Mouse (Mus musculus) midbrain, embryonic 16.5 days (tissue): ENCODE data around the gene Pole. TPM values are rescaled to one million over a fixed set of nuclear protein-coding genes. Genes with fewer than 3 reads are reported as not detected.
A peak's percentile ranks its signal among the peaks of the same experiment; 100 is the strongest.

Experiments
- ATAC-seq: fragments of 200-750 bp; cut with Nextera tagmentation; 2 replicates; pipeline ENCODE4 v1.8.0; 2017; ENCODE audit warnings: moderate TSS enrichment
- H3K27ac ChIP-seq: fragments of 300-500 bp; sonication (generic); 2 replicates; pipeline ENCODE4 v1.5.1; 2014; ENCODE audit warnings: mild to moderate bottlenecking, low read length, mixed read lengths
- H3K27me3 ChIP-seq: fragments of 300-500 bp; sonication (generic); 2 replicates; pipeline ENCODE4 v1.6.1; 2014; ENCODE audit warnings: low read depth, low read length, mixed read lengths; ENCODE audit not compliant: control insufficient read depth, insufficient read depth
- H3K36me3 ChIP-seq: fragments of 300-500 bp; sonication (generic); 2 replicates; pipeline ENCODE4 v1.6.1; 2014; ENCODE audit warnings: mild to moderate bottlenecking, low read length, moderate library complexity, mixed read lengths; ENCODE audit not compliant: control insufficient read depth, insufficient read depth
- H3K4me1 ChIP-seq: fragments of 300-500 bp; sonication (generic); 2 replicates; pipeline ENCODE4 v1.6.1; 2014; ENCODE audit warnings: mild to moderate bottlenecking, low read length, mixed read lengths; ENCODE audit not compliant: control insufficient read depth, insufficient read depth
- H3K4me2 ChIP-seq: fragments of 300-500 bp; sonication (generic); 2 replicates; pipeline ENCODE4 v1.6.1; 2014; ENCODE audit warnings: mild to moderate bottlenecking, low read length, mixed read lengths
- H3K4me3 ChIP-seq: fragments of 300-500 bp; sonication (generic); 2 replicates; pipeline ENCODE4 v1.5.1; 2014; ENCODE audit warnings: low read depth, mild to moderate bottlenecking, low read length, moderate library complexity, mixed read lengths
- H3K9ac ChIP-seq: fragments of 300-500 bp; sonication (generic); 2 replicates; pipeline ENCODE4 v1.6.1; 2014; ENCODE audit warnings: low read depth, low read length, mixed read lengths
- H3K9me3 ChIP-seq: fragments of 300-500 bp; sonication (generic); replicated peaks from 2 replicates; pipeline ENCODE4 v1.6.1; 2014; ENCODE audit warnings: mild to moderate bottlenecking, low read length, mixed read lengths; ENCODE audit not compliant: control insufficient read depth, poor library complexity, severe bottlenecking
- WGBS: fragments of 180-500 bp; shearing (Covaris S2); extraction: QIAGEN DNeasy Blood & Tissue Kit; methylation state at CpG from one replicate; pipeline ENCODE4 v1.1.7; 2014; 5-methylcytosine and 5-hydroxymethylcytosine counted together
- polyA plus RNA-seq: library from polyadenylated mRNA; unstranded; fragments of >200 nt; fragmentation: Nextera tagmentation; extraction: Ambion mirVana; gene quantifications from 2 replicates; pipeline ENCODE4 v1.2.1, GENCODE M21; 2015

The Pole gene
- polyA plus RNA-seq, 1 experiment from 2014 or later, result 5.1 TPM

- WGBS, result 95% methylated on average over 7 of the region's 7 CpGs
- Histone ChIP-seq H3K27ac (no peak overlapping the region), H3K9ac (no peak overlapping the region), H3K4me1 (no peaks in the 10 kb centered on the region), H3K4me2 (no peak overlapping the region), H3K27me3 (no peaks in the 10 kb centered on the region), H3K4me3 (no peak overlapping the region), H3K36me3 (no peaks in the 10 kb centered on the region), H3K9me3 (no peaks in the 10 kb centered on the region)
- no peak for ATAC-seq
These were observed 22.8 kb downstream of the Pole start for GRCm38 (mm10) chr5:110308861-110309260.

DNA sequence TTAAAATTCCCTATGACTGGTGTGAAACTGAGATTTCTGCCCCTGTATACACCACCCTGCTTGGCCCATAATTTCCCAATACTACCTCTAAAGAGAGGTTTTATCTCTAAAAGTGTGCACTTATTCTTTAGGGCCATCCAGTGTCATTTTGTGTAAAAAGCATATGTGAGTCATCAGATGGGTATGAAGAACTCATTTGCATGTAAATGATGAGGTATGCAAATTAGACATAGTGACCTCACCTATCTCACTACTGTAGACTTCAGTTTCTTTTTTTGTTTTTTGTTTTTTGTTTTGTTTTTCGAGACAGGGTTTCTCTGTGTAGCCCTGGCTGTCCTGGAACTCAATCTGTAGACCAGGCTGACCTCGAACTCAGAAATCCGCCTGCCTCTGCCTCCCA, 27.0 kb downstream of the Pole start:
- 91% methylated on average over 3 of the region's 3 CpGs for WGBS
- Histone ChIP-seq H3K27me3 (no peaks in the 10 kb centered on the region), H3K9me3 (no peaks in the 10 kb centered on the region), H3K4me3 (no peak overlapping the region), H3K4me2 (no peak overlapping the region), H3K36me3 (no peaks in the 10 kb centered on the region), H3K4me1 (no peaks in the 10 kb centered on the region), H3K27ac (no peak overlapping the region), H3K9ac (no peak overlapping the region)
- no peak for ATAC-seq

DNA sequence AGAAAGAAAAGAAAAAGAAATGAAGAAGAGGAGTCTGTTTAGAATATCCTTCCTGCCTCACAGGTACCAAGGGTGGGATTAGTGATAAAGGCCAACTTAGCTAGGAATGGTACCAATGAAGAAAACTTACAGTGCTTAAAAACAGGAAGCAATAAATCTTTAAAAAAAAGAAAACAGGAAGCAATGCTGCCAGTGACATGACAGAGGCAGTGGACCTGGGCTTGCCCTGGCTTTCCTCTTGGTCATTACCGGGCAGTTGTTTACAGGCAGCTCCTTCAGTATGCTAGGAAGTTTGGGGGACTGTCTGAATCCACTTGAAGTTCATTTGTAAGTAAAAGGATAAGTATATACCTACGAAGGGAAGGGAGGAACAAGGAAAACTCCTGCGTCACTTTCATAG, 44.4 kb downstream of the Pole start:
- H3K4me2 ChIP-seq, result no peak overlapping the region
- H3K27me3 ChIP-seq, result no peaks in the 10 kb centered on the region
- no peak overlapping the region for H3K27ac ChIP-seq
- WGBS, result 91% methylated on average over 3 of the region's 3 CpGs
- H3K4me3 ChIP-seq, result no peak overlapping the region
- no peak for ATAC-seq
- H3K4me1 ChIP-seq, result no peaks in the 10 kb centered on the region
- no peaks in the 10 kb centered on the region for H3K36me3 ChIP-seq
- no peaks in the 10 kb centered on the region for H3K9me3 ChIP-seq
- H3K9ac ChIP-seq, result no peak overlapping the region

DNA sequence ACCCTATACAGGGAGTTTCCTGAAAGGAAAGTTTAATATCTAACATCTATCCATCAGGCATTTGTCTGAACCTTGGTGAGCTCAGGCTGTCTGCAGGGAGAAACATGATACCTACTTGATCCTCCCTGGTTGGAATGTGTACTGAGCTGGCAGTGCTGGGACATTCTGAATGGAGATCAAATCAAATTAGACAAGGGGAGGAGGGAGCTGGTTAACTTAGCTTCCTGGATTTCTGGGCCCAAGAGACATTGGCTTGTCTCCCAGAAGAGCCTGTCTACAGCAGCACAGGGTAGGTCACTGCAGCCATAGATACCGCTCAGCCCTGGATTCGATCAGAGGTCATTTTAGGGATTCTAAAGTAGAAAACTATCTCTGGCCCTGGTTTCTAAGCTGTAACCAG, 52.7 kb downstream of the Pole start:
- peaks cover 8% of the 10 kb centered on the region; the same call in 1 of the 2 replicates for H3K4me1 ChIP-seq
- 100% methylated on average over 2 of the region's 2 CpGs for WGBS
- H3K27me3 ChIP-seq, result no peaks in the 10 kb centered on the region
- ATAC-seq, result no peak
- H3K9ac ChIP-seq, result no peak overlapping the region
- H3K4me2 ChIP-seq, result no peak overlapping the region
- H3K9me3 ChIP-seq, result no peaks in the 10 kb centered on the region
- no peaks in the 10 kb centered on the region for H3K36me3 ChIP-seq
- H3K4me3 ChIP-seq, result no peak overlapping the region
- no peak overlapping the region for H3K27ac ChIP-seq

- 1% methylated on average over 43 of the region's 43 CpGs for WGBS
- H3K9me3 ChIP-seq, result no peaks in the 10 kb centered on the region
- H3K27ac ChIP-seq, result no peak within 1 kb of the TSS
- ATAC-seq, result peak; percentile 79
- H3K4me1 ChIP-seq, result peaks cover 8% of the 10 kb centered on the region; the same call in 1 of the 2 replicates
- no peaks in the 10 kb centered on the region for H3K27me3 ChIP-seq
- H3K9ac ChIP-seq, result peak within 1 kb of the TSS; percentile 71
- H3K4me3 ChIP-seq, result peak within 1 kb of the TSS; percentile 55
- H3K4me2 ChIP-seq, result peak within 1 kb of the TSS; percentile 92
- no peaks in the 10 kb centered on the region for H3K36me3 ChIP-seq
These were observed 56.7 kb downstream of the Pole start, which contains the start of gene P2rx2 for GRCm38 (mm10) chr5:110342648-110343284. P2rx2 (minus strand) TSS chr5:110343212.

DNA sequence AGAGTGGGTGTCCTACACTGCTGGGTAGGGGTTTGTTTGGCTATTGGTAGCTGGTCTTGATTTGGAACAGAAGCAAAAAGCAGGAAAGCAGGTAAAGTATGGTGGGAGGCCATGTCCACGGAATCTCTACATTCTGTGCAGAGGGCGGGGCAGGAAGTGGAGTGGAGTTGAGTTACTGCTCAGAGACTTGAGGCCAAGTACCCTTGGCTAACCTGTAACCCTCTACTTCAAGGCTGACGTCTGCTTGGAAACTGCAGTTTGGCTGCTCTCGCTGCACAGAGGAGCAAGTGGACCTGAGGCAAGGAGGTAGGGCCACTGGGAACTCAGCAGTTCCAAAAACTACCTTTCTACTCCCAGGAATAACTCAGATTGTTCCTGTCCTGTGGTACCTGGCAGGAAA, 58.4 kb downstream of the Pole start, which contains the start of gene Lrcol1:
Gene Lrcol1, plus strand, starts transcription at position 207 of the 400 bp plus-strand sequence.
- H3K4me2 ChIP-seq, result no peak within 1 kb of the TSS
- no peaks in the 10 kb centered on the region for H3K9me3 ChIP-seq
- no peaks in the 10 kb centered on the region for H3K36me3 ChIP-seq
- no peak within 1 kb of the TSS for H3K4me3 ChIP-seq
- peaks cover 8% of the 10 kb centered on the region; the same call in 1 of the 2 replicates for H3K4me1 ChIP-seq
- H3K27ac ChIP-seq, result no peak within 1 kb of the TSS
- WGBS, result 81% methylated on average over 4 of the region's 4 CpGs
- no peaks in the 10 kb centered on the region for H3K27me3 ChIP-seq
- H3K9ac ChIP-seq, result no peak within 1 kb of the TSS
- ATAC-seq, result no peak

DNA sequence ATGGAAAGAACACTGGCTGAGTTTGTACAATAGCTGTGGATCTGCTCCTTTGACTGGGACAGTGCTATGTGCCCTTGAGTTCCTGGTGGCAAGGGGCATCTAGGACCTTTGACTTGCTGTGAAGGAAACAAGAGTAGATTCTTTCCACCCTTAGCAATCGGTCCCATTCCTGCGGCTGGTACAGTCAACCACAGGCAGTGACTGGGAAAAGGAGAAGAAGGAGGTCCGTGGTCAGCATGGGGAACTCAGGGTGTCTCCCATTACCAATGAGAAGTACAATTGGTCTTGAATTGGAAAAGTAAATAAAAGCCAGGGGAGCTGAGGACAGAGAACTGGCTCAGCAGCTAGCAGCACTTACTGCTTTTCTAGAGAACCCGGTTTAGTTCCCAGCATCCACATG, 59.4 kb downstream of the Pole start:
- no peaks in the 10 kb centered on the region for H3K27me3 ChIP-seq
- no peak for ATAC-seq
- WGBS, result 84% methylated on average over 4 of the region's 4 CpGs
- H3K27ac ChIP-seq, result no peak overlapping the region
- no peak overlapping the region for H3K4me3 ChIP-seq
- H3K4me2 ChIP-seq, result no peak overlapping the region
- peaks cover 8% of the 10 kb centered on the region; the same call in 1 of the 2 replicates for H3K4me1 ChIP-seq
- no peaks in the 10 kb centered on the region for H3K36me3 ChIP-seq
- no peaks in the 10 kb centered on the region for H3K9me3 ChIP-seq
- no peak overlapping the region for H3K9ac ChIP-seq

GRCm38 (mm10) chr5:110347006-110347405, 60.9 kb downstream of the Pole start:
- Histone ChIP-seq H3K36me3 (no peaks in the 10 kb centered on the region), H3K4me1 (peaks cover 8% of the 10 kb centered on the region; the same call in 1 of the 2 replicates), H3K27ac (no peak overlapping the region), H3K27me3 (no peaks in the 10 kb centered on the region), H3K4me3 (no peak overlapping the region), H3K4me2 (no peak overlapping the region), H3K9ac (no peak overlapping the region), H3K9me3 (no peaks in the 10 kb centered on the region)
- ATAC-seq, result no peak
- WGBS, result 88% methylated on average over 8 of the region's 8 CpGs

DNA sequence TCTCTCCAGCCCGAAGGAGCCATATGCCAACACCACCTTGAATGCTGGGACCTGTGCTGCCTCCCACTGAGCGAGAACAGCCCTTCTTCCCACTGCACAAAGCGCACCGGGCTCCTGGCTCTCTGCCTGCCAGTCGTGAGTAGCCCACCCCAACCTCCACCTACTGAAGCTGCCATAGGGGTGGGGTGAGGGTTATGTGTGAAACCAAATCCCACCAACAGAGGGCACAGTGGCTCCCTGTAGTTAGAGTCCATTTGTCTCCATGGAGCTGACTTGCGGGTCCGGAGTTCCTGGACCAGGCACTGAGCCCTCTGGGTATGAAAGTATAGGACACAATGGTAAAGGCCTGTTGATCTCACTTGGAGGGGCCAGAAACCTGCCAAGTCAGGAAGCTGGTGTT, 68.6 kb downstream of the Pole start:
- H3K9ac ChIP-seq, result no peak overlapping the region
- ATAC-seq, result no peak

More for the DNA sequence above, 68.6 kb downstream of the Pole start:
- Histone ChIP-seq H3K27me3 (no peaks in the 10 kb centered on the region; the same call in 1 of the 2 replicates), H3K4me2 (no peak overlapping the region), H3K36me3 (no peaks in the 10 kb centered on the region), H3K27ac (no peak overlapping the region), H3K9me3 (no peaks in the 10 kb centered on the region), H3K4me3 (no peak overlapping the region), H3K4me1 (peaks cover 4% of the 10 kb centered on the region; the same call in 1 of the 2 replicates)
- 20% methylated on average over 7 of the region's 7 CpGs for WGBS
